Mouse (Mus musculus): ENCODE measurements at regions not wholly inside any gene's neighbourhood (a gene's known extent, or its start where the extent isn't known, plus 50 kb on each side); places are given as distances from the start of the nearest gene placed in this dataset.
A peak's percentile ranks its signal among the peaks of the same experiment; 100 is the strongest.

DNA sequence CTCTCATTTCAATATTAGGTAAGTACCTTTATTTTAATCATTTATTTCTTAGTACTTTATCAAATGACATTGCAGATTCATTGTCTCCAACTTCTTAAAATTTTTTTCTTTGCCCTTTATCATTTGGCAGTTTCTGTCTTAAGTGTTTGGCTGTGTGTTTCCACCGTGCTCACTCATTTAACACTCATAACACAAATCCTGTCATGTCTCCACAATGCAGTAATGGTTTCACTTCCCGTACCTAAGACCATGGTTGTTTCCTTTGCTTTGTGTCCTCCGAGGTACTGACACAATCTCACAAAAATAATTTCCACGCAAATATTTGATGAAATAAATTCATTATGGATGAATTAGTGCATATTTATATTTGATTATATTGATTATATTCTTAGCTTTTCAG is 311.0 kb upstream of the Fbxo33 start:
- 86% methylated on average over 4 of the region's 4 CpGs for WGBS
- H3K27me3 ChIP-seq (replicated peaks; ENCODE audit: control insufficient read depth, insufficient read depth, low read length): no peaks in the 10 kb centered on the region
- H3K4me2 ChIP-seq (ENCODE audit: low read length): no peak overlapping the region
- no peaks in the 10 kb centered on the region for H3K4me1 ChIP-seq (ENCODE audit: control insufficient read depth, insufficient read depth, low read depth, low read length)
- no peak overlapping the region for H3K27ac ChIP-seq (ENCODE audit: low read depth, low read length)
- H3K9ac ChIP-seq (ENCODE audit: low read depth, low read length): no peak overlapping the region
- no peak overlapping the region for H3K4me3 ChIP-seq (ENCODE audit: low read length)
- no peak for ATAC-seq
- H3K36me3 ChIP-seq (ENCODE audit: control insufficient read depth, insufficient read depth, low read length): no peaks in the 10 kb centered on the region
- H3K9me3 ChIP-seq (ENCODE audit: control insufficient read depth, low read length): no peaks in the 10 kb centered on the region

DNA sequence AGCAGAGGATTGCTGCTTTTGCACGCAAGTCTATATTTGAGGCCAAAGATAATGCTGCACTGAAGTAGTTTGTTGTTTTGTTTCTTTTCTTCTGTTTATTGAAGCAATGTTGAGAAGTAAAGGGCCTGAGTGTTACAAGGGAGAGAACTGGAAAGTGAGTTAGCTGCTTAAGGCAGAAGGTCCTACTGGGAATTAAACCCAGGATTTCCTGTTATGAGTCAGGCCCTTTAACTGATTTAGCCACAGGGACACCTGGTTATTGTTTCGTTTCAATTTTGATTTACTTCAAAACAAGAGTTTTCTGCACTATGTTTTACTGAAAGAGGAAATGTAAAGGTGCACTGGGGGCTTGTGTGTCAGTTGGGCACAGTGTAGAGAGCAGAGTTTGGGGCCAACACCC is 303.8 kb upstream of the Fbxo33 start:
- Histone ChIP-seq H3K27me3 (replicated peaks; ENCODE audit: control insufficient read depth, insufficient read depth, low read length) (no peaks in the 10 kb centered on the region), H3K27ac (ENCODE audit: low read depth, low read length) (no peak overlapping the region), H3K9ac (ENCODE audit: low read depth, low read length) (no peak overlapping the region), H3K4me3 (ENCODE audit: low read length) (no peak overlapping the region), H3K36me3 (ENCODE audit: control insufficient read depth, insufficient read depth, low read length) (no peaks in the 10 kb centered on the region), H3K9me3 (ENCODE audit: control insufficient read depth, low read length) (no peaks in the 10 kb centered on the region), H3K4me1 (ENCODE audit: control insufficient read depth, insufficient read depth, low read depth, low read length) (no peaks in the 10 kb centered on the region), H3K4me2 (ENCODE audit: low read length) (no peak overlapping the region)
- WGBS: 88% methylated on average over 2 of the region's 2 CpGs
- no peak for ATAC-seq

DNA sequence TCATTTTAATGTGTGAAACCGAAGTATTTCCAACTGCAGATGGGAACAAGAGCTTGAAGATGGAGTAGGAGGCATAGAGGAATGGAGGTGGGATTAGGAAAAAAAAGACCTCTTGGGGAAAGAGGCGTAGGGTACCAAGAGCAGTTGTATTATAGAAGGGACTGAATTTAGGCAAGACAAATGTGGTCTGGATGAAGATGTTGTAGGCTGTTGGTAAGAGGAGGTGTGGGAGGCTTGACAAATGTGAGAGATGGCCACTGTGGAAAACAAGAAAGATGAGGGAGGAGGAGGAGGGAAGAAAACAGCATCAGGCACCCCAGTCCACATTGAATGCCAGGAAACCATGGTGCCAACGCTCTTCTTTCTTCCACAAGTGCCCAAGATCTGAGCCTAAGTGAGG is 302.4 kb upstream of the Fbxo33 start:
- Histone ChIP-seq H3K4me1 (ENCODE audit: control insufficient read depth, insufficient read depth, low read depth, low read length) (no peaks in the 10 kb centered on the region), H3K36me3 (ENCODE audit: control insufficient read depth, insufficient read depth, low read length) (no peaks in the 10 kb centered on the region), H3K4me2 (ENCODE audit: low read length) (no peak overlapping the region), H3K9ac (ENCODE audit: low read depth, low read length) (no peak overlapping the region), H3K27ac (ENCODE audit: low read depth, low read length) (no peak overlapping the region), H3K4me3 (ENCODE audit: low read length) (no peak overlapping the region), H3K9me3 (ENCODE audit: control insufficient read depth, low read length) (no peaks in the 10 kb centered on the region), H3K27me3 (replicated peaks; ENCODE audit: control insufficient read depth, insufficient read depth, low read length) (no peaks in the 10 kb centered on the region)
- 93% methylated on average over 3 of the region's 3 CpGs for WGBS
- no peak for ATAC-seq

DNA sequence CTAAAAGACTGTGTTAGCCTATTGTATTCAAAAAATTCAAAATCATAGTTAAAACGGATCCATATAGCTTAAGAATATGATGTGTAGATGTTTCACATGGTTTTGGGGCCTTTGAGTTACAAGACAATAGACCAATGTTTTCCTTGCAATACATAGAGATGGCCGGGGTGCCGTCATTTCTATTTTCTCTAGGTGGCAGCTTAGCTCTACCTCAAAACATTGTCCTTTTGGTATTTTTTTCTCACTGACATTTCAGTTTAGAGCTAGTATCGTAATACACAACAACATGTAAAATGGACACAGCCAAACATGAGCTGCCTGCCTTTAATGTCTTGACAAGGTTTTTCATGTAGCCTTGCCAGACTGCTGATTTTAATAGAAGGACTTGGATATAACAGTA is 290.3 kb upstream of the Fbxo33 start:
- Histone ChIP-seq H3K36me3 (ENCODE audit: control insufficient read depth, insufficient read depth, low read length) (no peaks in the 10 kb centered on the region), H3K27ac (ENCODE audit: low read depth, low read length) (no peak overlapping the region), H3K9ac (ENCODE audit: low read depth, low read length) (no peak overlapping the region), H3K4me2 (ENCODE audit: low read length) (no peak overlapping the region), H3K4me1 (ENCODE audit: control insufficient read depth, insufficient read depth, low read depth, low read length) (no peaks in the 10 kb centered on the region), H3K27me3 (replicated peaks; ENCODE audit: control insufficient read depth, insufficient read depth, low read length) (no peaks in the 10 kb centered on the region), H3K9me3 (ENCODE audit: control insufficient read depth, low read length) (no peaks in the 10 kb centered on the region), H3K4me3 (ENCODE audit: low read length) (no peak overlapping the region)
- WGBS: 85% methylated on average over 4 of the region's 4 CpGs
- no peak; the same call in 1 of the 2 replicates for ATAC-seq

DNA sequence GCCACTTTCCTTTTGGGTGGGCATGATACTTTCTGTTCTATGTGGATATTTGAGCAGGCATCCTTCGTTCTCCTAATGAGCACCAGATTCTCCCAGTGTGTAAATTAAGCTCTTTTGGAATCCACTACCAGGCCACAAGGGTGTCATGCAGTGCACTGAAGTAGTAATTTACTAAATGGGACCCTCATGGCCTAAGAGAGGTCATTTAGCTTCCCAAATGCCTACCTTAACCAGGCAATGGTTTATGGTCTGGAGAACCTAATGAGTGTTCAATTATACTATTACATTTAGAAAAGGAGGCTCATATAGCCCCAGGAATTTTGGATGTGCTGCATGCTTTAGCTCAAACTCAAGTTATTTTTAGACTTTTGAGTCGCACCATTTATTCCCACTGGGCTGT is 289.6 kb upstream of the Fbxo33 start:
- Histone ChIP-seq H3K9me3 (ENCODE audit: control insufficient read depth, low read length) (no peaks in the 10 kb centered on the region), H3K36me3 (ENCODE audit: control insufficient read depth, insufficient read depth, low read length) (no peaks in the 10 kb centered on the region), H3K4me1 (ENCODE audit: control insufficient read depth, insufficient read depth, low read depth, low read length) (no peaks in the 10 kb centered on the region), H3K27ac (ENCODE audit: low read depth, low read length) (no peak overlapping the region), H3K9ac (ENCODE audit: low read depth, low read length) (no peak overlapping the region), H3K4me3 (ENCODE audit: low read length) (no peak overlapping the region), H3K27me3 (replicated peaks; ENCODE audit: control insufficient read depth, insufficient read depth, low read length) (no peaks in the 10 kb centered on the region), H3K4me2 (ENCODE audit: low read length) (no peak overlapping the region)
- WGBS: 74% methylated on average over 2 of the region's 2 CpGs
- peak; percentile 45; the same call in 1 of the 2 replicates for ATAC-seq

DNA sequence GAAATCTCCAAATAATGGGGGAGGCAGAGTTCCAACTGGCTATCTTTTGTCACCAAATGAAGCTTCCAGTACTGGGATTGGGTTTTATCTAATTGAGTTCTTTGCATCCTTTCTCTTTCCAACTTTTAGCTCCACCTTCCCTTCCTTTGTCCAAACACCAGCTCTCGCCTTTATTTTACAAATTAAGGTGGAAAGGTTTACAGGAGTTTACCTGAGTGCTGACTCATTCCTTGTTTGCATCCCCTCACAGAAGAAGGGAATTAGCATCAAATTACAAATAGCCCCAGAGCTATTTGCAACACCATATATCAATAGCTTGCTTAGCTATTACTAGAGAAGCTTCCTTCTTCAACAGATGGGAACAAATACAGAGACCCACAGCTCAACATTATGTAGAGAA is 287.9 kb upstream of the Fbxo33 start:
- Histone ChIP-seq H3K36me3 (ENCODE audit: control insufficient read depth, insufficient read depth, low read length) (no peaks in the 10 kb centered on the region), H3K9me3 (ENCODE audit: control insufficient read depth, low read length) (no peaks in the 10 kb centered on the region), H3K4me2 (ENCODE audit: low read length) (no peak overlapping the region), H3K9ac (ENCODE audit: low read depth, low read length) (no peak overlapping the region), H3K27ac (ENCODE audit: low read depth, low read length) (no peak overlapping the region), H3K4me3 (ENCODE audit: low read length) (no peak overlapping the region), H3K27me3 (replicated peaks; ENCODE audit: control insufficient read depth, insufficient read depth, low read length) (no peaks in the 10 kb centered on the region), H3K4me1 (ENCODE audit: control insufficient read depth, insufficient read depth, low read depth, low read length) (no peaks in the 10 kb centered on the region)
- WGBS: 45% methylated on average over 1 of the region's 1 CpGs
- ATAC-seq: no peak

DNA sequence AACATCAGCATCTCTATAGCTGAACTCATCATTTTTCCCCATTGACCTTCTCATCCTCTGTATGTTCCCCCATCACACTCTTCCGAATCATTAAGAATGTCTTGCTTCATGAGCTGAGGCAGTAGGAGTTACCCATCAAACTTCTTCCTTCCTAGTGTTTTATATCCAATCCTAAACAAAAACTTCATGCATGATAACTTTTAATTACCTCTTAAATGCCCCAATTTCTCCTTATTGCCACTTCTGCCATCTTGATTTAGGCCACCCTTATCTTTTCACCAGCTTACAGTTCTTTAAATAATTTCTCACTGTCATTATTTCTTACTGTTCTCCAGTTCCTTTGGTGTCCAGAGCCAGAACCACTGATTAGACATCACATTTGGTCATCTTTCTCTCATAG is 277.9 kb upstream of the Fbxo33 start:
- WGBS: 93% methylated on average over 1 of the region's 1 CpGs

DNA sequence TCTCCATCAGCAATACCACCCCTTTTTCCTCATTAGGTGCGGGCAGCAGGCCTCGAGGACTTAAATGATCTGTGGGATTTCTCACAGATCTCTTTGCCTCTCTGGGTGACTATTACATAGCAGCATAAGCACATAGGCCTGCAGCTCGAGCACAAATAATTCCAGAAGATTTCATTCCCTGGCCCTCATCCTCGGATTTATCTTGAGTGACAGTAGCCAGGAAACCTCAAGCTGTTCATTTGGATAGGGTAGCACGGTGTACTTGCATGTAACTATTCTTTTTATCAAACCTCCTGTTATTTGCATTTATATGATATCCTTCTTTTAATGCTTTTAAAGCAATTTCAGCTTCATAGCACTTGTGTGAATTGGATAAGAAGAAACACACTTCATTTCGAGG is 268.5 kb upstream of the Fbxo33 start:
- WGBS: 76% methylated on average over 6 of the region's 6 CpGs
- ATAC-seq: no peak
- H3K4me1 ChIP-seq (ENCODE audit: control insufficient read depth, insufficient read depth, low read depth, low read length): no peaks in the 10 kb centered on the region
- H3K36me3 ChIP-seq (ENCODE audit: control insufficient read depth, insufficient read depth, low read length): no peaks in the 10 kb centered on the region
- no peaks in the 10 kb centered on the region for H3K27me3 ChIP-seq (replicated peaks; ENCODE audit: control insufficient read depth, insufficient read depth, low read length)
- no peak overlapping the region for H3K9ac ChIP-seq (ENCODE audit: low read depth, low read length)
- H3K9me3 ChIP-seq (ENCODE audit: control insufficient read depth, low read length): no peaks in the 10 kb centered on the region
- no peak overlapping the region for H3K4me3 ChIP-seq (ENCODE audit: low read length)
- H3K27ac ChIP-seq (ENCODE audit: low read depth, low read length): no peak overlapping the region
- no peak overlapping the region for H3K4me2 ChIP-seq (ENCODE audit: low read length)

More for the DNA sequence above, 277.9 kb upstream of the Fbxo33 start:
- H3K4me2 ChIP-seq (ENCODE audit: low read length): no peak overlapping the region
- H3K27ac ChIP-seq (ENCODE audit: low read depth, low read length): no peak overlapping the region
- ATAC-seq: no peak
- H3K9ac ChIP-seq (ENCODE audit: low read depth, low read length): no peak overlapping the region
- no peak overlapping the region for H3K4me3 ChIP-seq (ENCODE audit: low read length)
- no peaks in the 10 kb centered on the region for H3K9me3 ChIP-seq (ENCODE audit: control insufficient read depth, low read length)
- H3K27me3 ChIP-seq (replicated peaks; ENCODE audit: control insufficient read depth, insufficient read depth, low read length): no peaks in the 10 kb centered on the region
- no peaks in the 10 kb centered on the region for H3K4me1 ChIP-seq (ENCODE audit: control insufficient read depth, insufficient read depth, low read depth, low read length)
- H3K36me3 ChIP-seq (ENCODE audit: control insufficient read depth, insufficient read depth, low read length): no peaks in the 10 kb centered on the region

DNA sequence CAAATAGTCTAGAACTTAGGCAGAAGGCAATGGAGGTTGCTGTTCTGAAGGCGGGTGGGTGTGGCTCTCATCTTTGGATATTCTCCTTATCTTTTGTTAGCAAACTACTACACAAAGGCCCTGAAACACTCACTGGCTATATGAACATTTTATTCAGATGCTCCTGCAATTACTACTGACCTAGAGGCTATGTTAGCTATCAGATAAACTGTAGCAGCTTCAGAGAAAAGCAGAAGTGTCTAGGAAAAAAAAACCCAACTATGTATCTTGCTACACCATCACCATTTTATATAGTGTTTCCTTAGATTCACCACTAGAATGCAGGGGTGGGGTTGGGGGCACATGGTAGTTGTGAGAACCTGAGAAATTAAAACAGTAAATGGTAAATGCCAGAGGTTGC is 268.0 kb upstream of the Fbxo33 start:
- 97% methylated on average over 1 of the region's 1 CpGs for WGBS
- Histone ChIP-seq H3K9ac (ENCODE audit: low read depth, low read length) (no peak overlapping the region), H3K9me3 (ENCODE audit: control insufficient read depth, low read length) (no peaks in the 10 kb centered on the region), H3K27me3 (replicated peaks; ENCODE audit: control insufficient read depth, insufficient read depth, low read length) (no peaks in the 10 kb centered on the region), H3K27ac (ENCODE audit: low read depth, low read length) (no peak overlapping the region), H3K36me3 (ENCODE audit: control insufficient read depth, insufficient read depth, low read length) (no peaks in the 10 kb centered on the region), H3K4me1 (ENCODE audit: control insufficient read depth, insufficient read depth, low read depth, low read length) (no peaks in the 10 kb centered on the region), H3K4me3 (ENCODE audit: low read length) (no peak overlapping the region), H3K4me2 (ENCODE audit: low read length) (no peak overlapping the region)
- ATAC-seq: no peak
